Mouse (Mus musculus): ENCODE results near the gene Ppfibp1. TPM values are rescaled to one million over a fixed set of nuclear protein-coding genes. Genes with fewer than 3 reads are reported as not detected.

Ppfibp1 gene
- polyA plus RNA-seq, 1 experiment from 2014 or later, result 50.5 TPM

DNA sequence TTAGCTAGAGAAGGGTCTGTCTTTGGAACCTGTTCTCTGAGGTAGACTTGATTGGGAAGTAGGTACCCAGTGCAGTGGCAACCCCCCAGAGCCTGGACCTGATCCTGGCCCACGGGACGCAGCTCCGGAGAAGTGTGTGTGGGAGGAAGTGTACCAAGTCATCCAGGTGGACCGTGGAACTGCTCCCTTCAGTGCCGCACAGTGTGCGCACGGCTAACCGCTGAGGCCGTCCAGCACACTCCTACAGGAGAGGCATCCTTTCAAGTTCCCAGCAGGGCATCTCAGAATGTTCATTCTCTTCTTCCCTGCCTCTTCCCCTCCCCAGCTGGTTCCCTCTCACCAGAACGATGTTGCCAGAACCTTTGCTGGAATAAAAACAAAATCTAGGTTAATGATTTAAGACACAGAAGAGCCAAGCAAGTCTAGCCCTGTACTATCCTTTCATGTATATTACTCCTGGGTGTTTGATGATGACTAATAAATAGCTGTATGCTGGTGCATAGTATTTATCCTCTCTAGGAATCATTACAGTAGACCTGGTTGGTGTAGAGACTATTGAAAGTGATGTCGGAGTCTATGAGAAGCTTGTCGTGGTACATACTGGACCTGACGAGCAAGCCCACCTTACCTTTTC is 77.0 kb downstream of the Ppfibp1 start:
- H3K4me2 ChIP-seq (replicated peaks; ENCODE audit: low read depth, low read length), result no peak overlapping the region
- H3K27ac ChIP-seq (ENCODE audit: low read length), result no peak overlapping the region
- 90% methylated on average over 13 of the region's 13 CpGs for WGBS
- TF ChIP-seq EP300 (IDR thresholded peaks at IDR 0.05), result no peak
- TF ChIP-seq CTCF (IDR thresholded peaks at IDR 0.05), result no peak
- H3K4me1 ChIP-seq (ENCODE audit: insufficient read depth, low read depth, low read length), result peaks cover 2% of the 10 kb centered on the region; the same call in 1 of the 2 replicates
- no peaks in the 10 kb centered on the region for H3K9me3 ChIP-seq (ENCODE audit: low read length)
- no peak for DNase-seq (ENCODE audit: low spot score)
- no peaks in the 10 kb centered on the region for H3K36me3 ChIP-seq (ENCODE audit: insufficient read depth, low read length)
- no peak for ATAC-seq
- H3K27me3 ChIP-seq (replicated peaks; ENCODE audit: insufficient read depth, low read length), result no peaks in the 10 kb centered on the region
- no peak overlapping the region for H3K9ac ChIP-seq (replicated peaks; ENCODE audit: low read depth)
- H3K4me3 ChIP-seq (ENCODE audit: low read depth, low read length), result no peak overlapping the region

DNA sequence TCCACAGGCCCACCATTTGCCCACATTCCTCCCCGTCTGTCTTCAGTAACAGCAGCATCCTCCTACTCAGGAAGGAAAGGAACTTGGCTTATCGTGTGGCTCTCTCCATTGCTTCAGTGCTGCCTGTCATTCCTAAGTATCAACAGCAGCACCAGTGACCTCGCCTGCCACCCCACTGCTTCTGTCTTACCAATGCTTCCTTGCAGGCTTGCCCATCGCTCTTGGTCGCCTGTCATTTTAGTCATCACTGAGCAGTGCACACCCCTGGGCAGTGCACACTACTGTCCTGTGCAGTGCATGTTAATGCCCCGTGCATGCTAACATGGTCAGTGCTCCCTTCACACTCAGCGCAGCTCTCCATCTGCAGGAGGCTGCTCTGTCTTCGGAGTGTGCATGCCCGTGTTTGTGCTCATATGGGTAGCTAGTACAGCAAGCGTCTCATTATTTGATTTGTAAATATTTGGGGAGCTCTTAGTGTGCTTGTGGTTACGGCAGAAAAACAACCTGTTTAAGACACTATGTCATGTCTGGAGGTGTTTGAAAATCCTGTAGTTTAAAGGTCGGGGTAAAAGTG is 78.2 kb downstream of the Ppfibp1 start:
- Histone ChIP-seq H3K27ac (ENCODE audit: low read length) (peak overlapping the region; percentile 43), H3K9ac (replicated peaks; ENCODE audit: low read depth) (no peak overlapping the region), H3K27me3 (replicated peaks; ENCODE audit: insufficient read depth, low read length) (no peaks in the 10 kb centered on the region), H3K9me3 (ENCODE audit: low read length) (no peaks in the 10 kb centered on the region), H3K4me2 (replicated peaks; ENCODE audit: low read depth, low read length) (no peak overlapping the region), H3K4me1 (ENCODE audit: insufficient read depth, low read depth, low read length) (no peaks in the 10 kb centered on the region), H3K36me3 (ENCODE audit: insufficient read depth, low read length) (no peaks in the 10 kb centered on the region), H3K4me3 (ENCODE audit: low read depth, low read length) (no peak overlapping the region)
- ATAC-seq (peak; percentile 47), DNase-seq (ENCODE audit: low spot score) (peak; percentile 49)
- 44% methylated on average over 12 of the region's 12 CpGs for WGBS
- TF ChIP-seq EP300 (IDR thresholded peaks at IDR 0.05) (peak; percentile 55), CTCF (IDR thresholded peaks at IDR 0.05) (no peak)

DNA sequence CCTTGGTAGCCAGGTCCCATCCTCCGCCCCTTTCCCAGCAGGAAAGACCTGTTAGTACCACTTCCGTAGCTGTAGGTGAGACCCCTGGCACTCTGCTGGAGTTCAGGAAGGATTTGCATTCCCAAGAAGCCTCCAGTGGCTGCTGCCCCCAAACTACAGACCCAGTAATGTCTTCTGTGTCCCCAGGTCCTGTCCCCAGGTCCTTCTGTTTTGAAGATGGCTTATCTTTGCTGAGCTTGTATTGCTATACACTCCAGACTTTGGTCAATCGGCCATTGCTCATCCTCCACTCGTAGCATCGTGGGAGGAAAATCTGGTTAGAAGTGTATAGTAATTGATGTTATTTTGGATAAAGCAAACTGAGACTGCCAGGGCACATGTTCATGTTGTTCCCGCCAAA is 79.5 kb downstream of the Ppfibp1 start:
- Histone ChIP-seq H3K4me2 (replicated peaks; ENCODE audit: low read depth, low read length) (no peak overlapping the region), H3K9ac (replicated peaks; ENCODE audit: low read depth) (no peak overlapping the region), H3K4me3 (ENCODE audit: low read depth, low read length) (no peak overlapping the region), H3K9me3 (ENCODE audit: low read length) (no peaks in the 10 kb centered on the region), H3K36me3 (ENCODE audit: insufficient read depth, low read length) (no peaks in the 10 kb centered on the region), H3K4me1 (ENCODE audit: insufficient read depth, low read depth, low read length) (no peaks in the 10 kb centered on the region; the same call in 1 of the 2 replicates), H3K27me3 (replicated peaks; ENCODE audit: insufficient read depth, low read length) (no peaks in the 10 kb centered on the region), H3K27ac (ENCODE audit: low read length) (no peak overlapping the region)
- DNase-seq (ENCODE audit: low spot score), result no peak
- TF ChIP-seq EP300 (IDR thresholded peaks at IDR 0.05) (no peak), CTCF (IDR thresholded peaks at IDR 0.05) (no peak)
- WGBS, result 78% methylated on average over 6 of the region's 6 CpGs
- ATAC-seq, result no peak

DNA sequence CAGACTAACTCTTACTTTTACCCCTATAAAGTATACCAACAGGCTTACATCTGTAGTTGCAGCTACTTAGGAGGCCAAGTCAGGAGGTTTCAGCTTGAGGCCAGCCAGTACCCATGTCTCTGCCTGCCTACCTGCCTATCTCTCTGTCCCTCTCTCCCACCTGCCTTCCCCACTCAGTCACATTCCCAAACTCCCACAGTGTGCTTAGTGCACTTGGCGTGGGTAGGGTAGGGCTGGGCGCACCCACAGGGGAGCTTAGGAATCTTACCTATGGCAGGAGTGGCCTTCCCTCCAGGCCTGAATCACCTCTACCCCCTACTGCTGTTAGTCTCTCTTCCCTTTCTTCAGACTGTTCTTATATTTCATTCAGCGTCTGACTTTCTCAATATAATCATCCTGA is 82.5 kb downstream of the Ppfibp1 start:
- H3K9ac ChIP-seq (replicated peaks; ENCODE audit: low read depth), result no peak overlapping the region
- no peak overlapping the region for H3K4me3 ChIP-seq (ENCODE audit: low read depth, low read length)
- TF ChIP-seq EP300 (IDR thresholded peaks at IDR 0.05) (peak; percentile 46; the same call in 1 of the 2 replicates), CTCF (IDR thresholded peaks at IDR 0.05) (0 out of 2 replicates have a peak, but pooled peaks have one; percentile 5)
- no peaks in the 10 kb centered on the region for H3K9me3 ChIP-seq (ENCODE audit: low read length)
- no peaks in the 10 kb centered on the region for H3K27me3 ChIP-seq (replicated peaks; ENCODE audit: insufficient read depth, low read length)
- H3K36me3 ChIP-seq (ENCODE audit: insufficient read depth, low read length), result no peaks in the 10 kb centered on the region
- peak overlapping the region; percentile 26; the same call in 1 of the 2 replicates for H3K27ac ChIP-seq (ENCODE audit: low read length)
- WGBS, result 58% methylated on average over 3 of the region's 3 CpGs
- ATAC-seq, result peak; percentile 93
- DNase-seq (ENCODE audit: low spot score), result peak; percentile 36
- H3K4me2 ChIP-seq (replicated peaks; ENCODE audit: low read depth, low read length), result no peak overlapping the region
- no peaks in the 10 kb centered on the region; the same call in 1 of the 2 replicates for H3K4me1 ChIP-seq (ENCODE audit: insufficient read depth, low read depth, low read length)

DNA sequence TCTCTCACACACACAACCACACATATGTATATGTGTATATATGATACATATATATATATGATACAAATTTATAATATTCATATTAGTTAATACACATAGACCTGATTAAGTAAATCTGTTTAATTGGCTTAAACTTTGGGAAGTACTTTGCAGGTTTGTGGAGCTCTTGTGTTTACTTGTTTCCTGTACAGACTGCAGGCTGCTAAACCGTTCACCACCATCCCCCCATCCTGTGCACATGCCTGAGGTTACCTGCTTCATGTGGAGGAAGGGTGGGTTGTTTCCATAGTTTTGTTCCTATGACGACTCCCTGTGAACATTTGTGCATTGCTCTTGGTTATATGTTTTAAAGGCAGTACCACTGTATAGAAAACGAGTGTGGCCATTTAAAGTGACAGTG is 83.1 kb downstream of the Ppfibp1 start:
- WGBS, result 45% methylated on average over 3 of the region's 3 CpGs
- H3K9ac ChIP-seq (replicated peaks; ENCODE audit: low read depth), result no peak overlapping the region
- no peak overlapping the region for H3K27ac ChIP-seq (ENCODE audit: low read length)

DNA sequence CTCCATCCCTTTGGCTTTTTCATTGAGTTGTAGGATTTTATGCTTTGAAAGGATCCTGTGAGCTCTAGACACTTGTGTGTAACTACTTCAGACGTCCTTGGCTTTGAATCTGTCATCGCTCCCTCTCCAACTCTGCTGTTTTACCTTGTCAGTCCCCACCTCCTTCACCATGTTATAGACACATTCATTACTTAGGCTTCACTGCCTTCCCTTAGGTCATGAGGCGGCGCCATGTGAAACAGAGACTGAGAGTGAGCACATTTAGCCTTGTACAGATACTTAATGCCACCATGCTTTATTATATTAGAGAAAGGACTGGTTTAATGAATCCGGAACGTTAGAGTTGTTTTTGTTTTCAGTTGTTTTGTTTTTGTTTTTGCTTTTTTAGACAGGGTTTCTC is 83.7 kb downstream of the Ppfibp1 start:
- Histone ChIP-seq H3K36me3 (ENCODE audit: insufficient read depth, low read length) (no peaks in the 10 kb centered on the region), H3K27ac (ENCODE audit: low read length) (no peak overlapping the region), H3K4me3 (ENCODE audit: low read depth, low read length) (no peak overlapping the region), H3K9me3 (ENCODE audit: low read length) (no peaks in the 10 kb centered on the region), H3K4me2 (replicated peaks; ENCODE audit: low read depth, low read length) (no peak overlapping the region), H3K27me3 (replicated peaks; ENCODE audit: insufficient read depth, low read length) (no peaks in the 10 kb centered on the region), H3K9ac (replicated peaks; ENCODE audit: low read depth) (no peak overlapping the region), H3K4me1 (ENCODE audit: insufficient read depth, low read depth, low read length) (no peaks in the 10 kb centered on the region; the same call in 1 of the 2 replicates)
- ATAC-seq (no peak), DNase-seq (ENCODE audit: low spot score) (no peak)
- TF ChIP-seq EP300 (IDR thresholded peaks at IDR 0.05) (no peak), CTCF (IDR thresholded peaks at IDR 0.05) (no peak)
- WGBS, result 77% methylated on average over 6 of the region's 6 CpGs

More for the DNA sequence above, 83.1 kb downstream of the Ppfibp1 start:
- H3K4me2 ChIP-seq (replicated peaks; ENCODE audit: low read depth, low read length), result no peak overlapping the region
- H3K36me3 ChIP-seq (ENCODE audit: insufficient read depth, low read length), result no peaks in the 10 kb centered on the region
- H3K4me3 ChIP-seq (ENCODE audit: low read depth, low read length), result no peak overlapping the region
- no peaks in the 10 kb centered on the region for H3K27me3 ChIP-seq (replicated peaks; ENCODE audit: insufficient read depth, low read length)
- H3K9me3 ChIP-seq (ENCODE audit: low read length), result no peaks in the 10 kb centered on the region
- ATAC-seq (peak; percentile 53), DNase-seq (ENCODE audit: low spot score) (no peak)
- TF ChIP-seq CTCF (IDR thresholded peaks at IDR 0.05) (no peak), EP300 (IDR thresholded peaks at IDR 0.05) (no peak)
- no peaks in the 10 kb centered on the region; the same call in 1 of the 2 replicates for H3K4me1 ChIP-seq (ENCODE audit: insufficient read depth, low read depth, low read length)
